Mouse (Mus musculus): ENCODE measurements around the gene Zfp141. TPM values are rescaled to one million over a fixed set of nuclear protein-coding genes. Genes with fewer than 3 reads are reported as not detected.
A peak's percentile ranks its signal among the peaks of the same experiment; 100 is the strongest.

Gene Zfp141
- 1 to 10 TPM; 7.7 to 9.1 TPM for total RNA-seq (2021)

GRCm38 (mm10) chr7:42505588-42505987 is at the start of gene Zfp141:
Gene Zfp141, minus strand, starts transcription at chr7:42505740.
- DNase-seq: peak; percentile 84

- no peak for DNase-seq
Observed at GRCm38 (mm10) chr7:42551766-42552165, 46.2 kb upstream of the Zfp141 start.

GRCm38 (mm10) chr7:42505186-42505585 is 354 bp downstream of the Zfp141 start:
- no peak for DNase-seq

DNA sequence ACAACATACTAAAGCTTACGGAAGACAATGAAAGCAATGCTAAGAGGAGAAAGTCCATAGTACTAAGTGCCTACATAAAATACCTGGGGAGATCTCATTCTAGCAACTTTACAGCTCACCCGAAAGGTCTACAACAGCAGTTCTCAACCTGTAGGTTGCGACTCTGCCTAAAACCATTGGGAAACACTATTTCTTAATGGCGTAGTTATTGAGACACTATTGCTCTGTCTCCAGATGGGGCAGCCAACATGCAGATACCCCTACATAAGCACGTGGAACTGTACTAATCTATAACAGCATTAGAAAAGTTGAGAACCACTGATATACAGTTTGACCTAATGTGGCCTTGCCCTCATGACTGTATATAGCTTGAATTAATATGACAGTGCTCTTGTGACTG is 7.3 kb downstream of the Zfp141 start:
- DNase-seq: no peak

DNA sequence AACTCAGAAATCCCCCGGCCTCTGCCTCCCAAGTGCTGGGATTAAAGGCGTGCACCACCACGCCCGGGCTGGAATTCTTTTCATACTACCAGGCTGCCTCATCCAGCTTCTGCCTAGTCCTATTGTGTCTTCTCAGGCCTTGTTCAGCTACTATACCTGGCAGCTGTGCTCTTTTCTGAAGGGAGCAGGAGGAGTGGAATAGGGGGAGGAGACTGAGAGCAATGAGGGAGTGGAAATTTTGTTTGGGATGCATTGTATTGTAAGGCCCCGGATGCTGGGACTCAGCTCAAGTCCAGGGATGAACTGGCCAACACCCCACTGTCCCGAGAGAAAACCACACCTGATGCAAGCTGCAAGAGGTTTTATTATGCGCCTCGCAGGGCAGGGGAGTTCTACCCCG is 8.2 kb downstream of the Zfp141 start:
- DNase-seq: no peak

DNA sequence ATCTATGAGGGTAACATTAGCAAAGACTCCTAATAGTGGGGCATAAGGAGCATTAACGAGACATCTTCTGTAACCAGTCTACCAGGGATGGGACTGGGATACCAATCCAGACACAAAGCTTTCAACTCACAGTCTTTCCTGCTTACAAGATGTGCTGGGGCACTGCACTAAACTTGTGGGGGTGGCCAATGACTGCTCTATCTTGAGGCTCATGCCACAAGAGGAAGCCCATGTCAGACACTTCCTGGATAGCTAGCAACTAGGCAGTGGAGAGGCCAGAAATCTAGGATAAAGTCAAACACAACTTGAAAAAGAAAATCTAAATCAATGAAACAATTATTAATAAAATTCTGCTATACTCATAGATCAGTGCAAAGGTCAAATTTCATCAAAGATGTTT is 9.3 kb downstream of the Zfp141 start:
- no peak for DNase-seq

DNA sequence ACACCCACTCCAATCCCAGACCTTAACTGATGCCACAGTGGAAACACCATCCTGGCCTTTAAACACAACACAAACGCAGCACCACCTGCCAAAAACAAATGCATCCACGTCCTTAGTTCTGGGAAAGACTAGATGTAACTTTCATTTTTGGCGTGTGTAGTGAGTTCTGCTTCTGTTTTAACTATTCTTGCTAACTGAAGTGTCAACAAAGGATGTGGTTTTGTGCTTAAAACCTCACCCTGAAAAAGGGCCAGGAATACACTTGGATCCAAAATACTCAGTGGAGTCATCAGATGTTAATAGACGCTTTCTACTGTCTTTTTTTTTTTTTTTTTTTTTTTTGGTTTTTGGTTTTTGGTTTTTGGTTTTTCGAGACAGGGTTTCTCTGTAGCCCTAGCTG is 14.7 kb downstream of the Zfp141 start:
- DNase-seq: no peak

- DNase-seq: no peak
Observed at GRCm38 (mm10) chr7:42490358-42490757, 15.2 kb downstream of the Zfp141 start.

DNA sequence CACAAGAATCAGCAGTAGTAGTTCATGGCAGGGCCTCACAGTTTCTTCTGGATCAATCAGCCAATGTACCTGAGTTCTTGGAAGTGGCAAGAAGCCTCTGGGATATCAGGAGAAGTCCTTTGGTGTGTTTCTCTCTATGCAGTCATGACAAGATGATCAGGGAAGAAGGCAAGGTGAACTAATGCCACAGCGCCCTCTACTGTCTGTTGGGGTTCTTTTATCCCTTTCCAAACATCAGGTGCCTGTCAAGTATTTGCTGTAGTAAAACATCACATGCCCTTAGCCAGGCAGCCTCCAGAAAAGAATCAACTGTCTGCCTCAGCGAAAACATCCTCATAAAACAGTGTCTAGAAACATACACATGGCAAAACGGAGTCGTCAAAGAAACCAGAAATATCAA is 50.9 kb downstream of the Zfp141 start:
- DNase-seq: no peak

GRCm38 (mm10) chr7:42450618-42451017 is 54.9 kb downstream of the Zfp141 start:
- no peak for DNase-seq

DNA sequence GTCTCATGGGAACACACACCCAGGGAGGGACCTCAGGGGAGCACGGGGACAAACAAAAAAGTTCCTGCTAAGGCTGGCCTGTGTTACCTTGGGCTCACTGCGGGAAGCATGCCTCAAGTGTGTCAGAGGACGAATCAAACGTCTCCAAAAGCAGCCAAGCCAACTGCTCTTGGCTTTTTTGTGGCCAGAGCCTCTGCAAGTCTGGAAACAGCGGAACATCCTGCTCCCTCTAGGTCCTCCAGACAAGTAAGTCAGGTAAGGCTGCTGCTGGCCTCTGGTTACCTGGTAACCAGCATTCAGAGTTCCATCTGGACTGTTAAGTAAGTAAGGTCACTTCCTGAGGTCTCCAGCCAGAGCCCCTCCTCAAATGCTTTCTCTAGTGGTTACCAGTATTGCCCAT is 57.7 kb downstream of the Zfp141 start, which contains the start of gene 4933421I07Rik:
TSS of gene 4933421I07Rik (minus strand) at position 271 of the 400 bp plus-strand sequence.
- no peak for DNase-seq

- no peak for DNase-seq
Observed at GRCm38 (mm10) chr7:42447352-42447751, 58.2 kb downstream of the Zfp141 start.

Other genes starting within 250 kb of the Zfp141 start
- gene Vmn2r61, start 245.7 kb downstream of the Zfp141 start, total RNA-seq (2021): not detected
- not detected for gene 4933421I07Rik, start 57.6 kb downstream of the Zfp141 start, total RNA-seq (2021)
- gene Gm21028, start 72.8 kb upstream of the Zfp141 start, total RNA-seq (2021): not detected
- gene Zfp977, start 86.8 kb upstream of the Zfp141 start, total RNA-seq (2021): under 1 TPM; 0.38 to 0.90 TPM
- 1 to 10 TPM; 2.4 to 2.5 TPM for gene Zfp976, start 136.8 kb upstream of the Zfp141 start, total RNA-seq (2021)
- gene Zfp975, start 187.0 kb upstream of the Zfp141 start, total RNA-seq (2021): 1 to 10 TPM; 4.3 to 4.9 TPM
- not detected for gene Gm17067, start 221.3 kb upstream of the Zfp141 start, total RNA-seq (2021)

Measured in heart, postnatal 4 days (tissue).